Mouse (Mus musculus) heart, adult 2 months (tissue): ENCODE results near the gene Aasdh. TPM values are rescaled to one million over a fixed set of nuclear protein-coding genes. Genes with fewer than 3 reads are reported as not detected.

Experiments
- DNase-seq, 2 experiments: peaks; one replicate each; pipeline ENCODE4 v3.0.0; 2021
- H3K27ac ChIP-seq: fragments of 200-600 bp; 2 replicates; pipeline ENCODE4 v1.8.1; 2022
- H3K27me3 ChIP-seq: fragments of 200-500 bp; 2 replicates; pipeline ENCODE4 v1.6.1; 2012; ENCODE audit warnings: mild to moderate bottlenecking, low read length, inconsistent platforms, mixed read lengths; ENCODE audit not compliant: control insufficient read depth, insufficient read depth
- H3K36me3 ChIP-seq: fragments of 200-500 bp; 2 replicates; pipeline ENCODE4 v1.6.1; 2012; ENCODE audit warnings: low read length, inconsistent platforms; ENCODE audit not compliant: control insufficient read depth, insufficient read depth
- H3K4me1 ChIP-seq: fragments of 200-500 bp; 2 replicates; pipeline ENCODE4 v1.6.1; 2011; ENCODE audit warnings: low read length; ENCODE audit not compliant: control insufficient read depth, insufficient read depth
- H3K4me3 ChIP-seq: fragments of 200-600 bp; 2 replicates; pipeline ENCODE4 v1.8.1; 2022
- H3K79me2 ChIP-seq: fragments of 200-500 bp; replicated peaks from 2 replicates; pipeline ENCODE4 v1.6.1; 2012; ENCODE audit warnings: mild to moderate bottlenecking, inconsistent platforms, low read length, moderate library complexity, mixed read lengths; ENCODE audit not compliant: control insufficient read depth, insufficient read depth
- H3K9ac ChIP-seq: fragments of 200-500 bp; 2 replicates; pipeline ENCODE4 v1.6.1; 2012; ENCODE audit warnings: low read depth, mild to moderate bottlenecking, control low read depth, inconsistent platforms, low read length, mixed read lengths
- CTCF ChIP-seq: fragments of 200-600 bp; IDR thresholded peaks from 2 replicates; pipeline ENCODE4 v1.8.1; 2022; ENCODE audit warnings: antibody characterized with exemption, mild to moderate bottlenecking, moderate library complexity
- EP300 ChIP-seq: fragments of 200-500 bp; IDR thresholded peaks from 2 replicates; pipeline ENCODE4 v1.6.1; 2011; ENCODE audit warnings: low read depth, low read length, control low read depth; ENCODE audit not compliant: insufficient read depth
- POLR2A ChIP-seq: fragments of 200-500 bp; IDR thresholded peaks from 2 replicates; pipeline ENCODE4 v1.6.1; 2011; ENCODE audit warnings: mild to moderate bottlenecking, low read depth, low read length, control low read depth; ENCODE audit not compliant: insufficient read depth
- WGBS: fragments of 180-500 bp; shearing (Covaris S2); methylation state at CpG from one replicate; pipeline ENCODE4 v1.1.7; 2018; 5-methylcytosine and 5-hydroxymethylcytosine counted together
- intact Hi-C: fragments of 180-260 bp; cut with DNase I; formaldehyde crosslinking; loops from one replicate; pipeline ENCODE4 v1.15.1; 2025
- polyA plus RNA-seq: library from polyadenylated mRNA; depleted of rRNA; stranded (reverse); fragments of >200 nt; gene quantifications from 2 replicates; pipeline ENCODE4 v1.2.3, GENCODE M21; 2012; rRNA removed
- total RNA-seq, 2 experiments: library from RNA; stranded (reverse); gene quantifications; 2 replicates each; pipeline ENCODE4 v1.2.3; 2021

Aasdh gene
- total and polyA plus RNA-seq, 3 experiments, result 12.7 to 19.9 (median 16.2) TPM

- H3K9ac ChIP-seq, result no peak overlapping the region
- intact Hi-C loops, result no loop called here
- no peaks in the 10 kb centered on the region for H3K4me1 ChIP-seq
- H3K27ac ChIP-seq, result no peak overlapping the region
- H3K79me2 ChIP-seq, result no peaks in the 10 kb centered on the region
- H3K36me3 ChIP-seq, result no peaks in the 10 kb centered on the region
- no peak overlapping the region for H3K4me3 ChIP-seq
- TF ChIP-seq POLR2A, result no peak
- 84% methylated on average over 2 of the region's 2 CpGs for WGBS
- no peak for DNase-seq
- H3K27me3 ChIP-seq, result no peaks in the 10 kb centered on the region
Measured at GRCm38 (mm10) chr5:76841859-76842258, 63.5 kb downstream of the Aasdh start.

- Histone ChIP-seq H3K27ac (no peak overlapping the region), H3K79me2 (no peaks in the 10 kb centered on the region), H3K4me3 (no peak overlapping the region), H3K4me1 (no peaks in the 10 kb centered on the region), H3K9ac (no peak overlapping the region), H3K36me3 (no peaks in the 10 kb centered on the region), H3K27me3 (no peaks in the 10 kb centered on the region)
- 58% methylated on average over 6 of the region's 6 CpGs for WGBS
- intact Hi-C loops, result no loop called here
- TF ChIP-seq CTCF (no peak), POLR2A (no peak), EP300 (no peak)
- DNase-seq, result no peak
Measured at GRCm38 (mm10) chr5:76839786-76840185, 65.5 kb downstream of the Aasdh start.

- Histone ChIP-seq H3K4me3 (no peak overlapping the region), H3K79me2 (no peaks in the 10 kb centered on the region), H3K27me3 (no peaks in the 10 kb centered on the region), H3K36me3 (no peaks in the 10 kb centered on the region), H3K4me1 (no peaks in the 10 kb centered on the region), H3K9ac (no peak overlapping the region), H3K27ac (no peak overlapping the region)
- DNase-seq, result no peak
- TF ChIP-seq POLR2A (no peak), CTCF (no peak), EP300 (no peak)
- WGBS, result 63% methylated on average over 5 of the region's 5 CpGs
- intact Hi-C loops, result no loop called here
Measured at GRCm38 (mm10) chr5:76837018-76837417, 68.3 kb downstream of the Aasdh start.

GRCm38 (mm10) chr5:76832529-76833210 lies 72.6 kb downstream of the Aasdh start:
- intact Hi-C loops, result no loop called here
- H3K4me3 ChIP-seq, result no peak overlapping the region
- no peaks in the 10 kb centered on the region for H3K27me3 ChIP-seq
- no peaks in the 10 kb centered on the region for H3K36me3 ChIP-seq
- no peaks in the 10 kb centered on the region for H3K4me1 ChIP-seq
- H3K79me2 ChIP-seq, result no peaks in the 10 kb centered on the region
- WGBS, result 83% methylated on average over 17 of the region's 17 CpGs
- TF ChIP-seq EP300 (no peak), POLR2A (no peak), CTCF (no peak)
- H3K9ac ChIP-seq, result no peak overlapping the region
- DNase-seq, result no peak
- no peak overlapping the region for H3K27ac ChIP-seq

- no peak for DNase-seq
- Histone ChIP-seq H3K4me3 (no peak overlapping the region), H3K79me2 (no peaks in the 10 kb centered on the region), H3K27ac (no peak overlapping the region), H3K9ac (no peak overlapping the region), H3K4me1 (no peaks in the 10 kb centered on the region), H3K36me3 (no peaks in the 10 kb centered on the region), H3K27me3 (no peaks in the 10 kb centered on the region)
- TF ChIP-seq CTCF, result no peak
- no peak for TF ChIP-seq POLR2A
- no peak for TF ChIP-seq EP300
- intact Hi-C loops, result no loop called here
- 84% methylated on average over 7 of the region's 7 CpGs for WGBS
Measured at GRCm38 (mm10) chr5:76828527-76829240, 76.6 kb downstream of the Aasdh start.

Other genes with a start within 250 kb of the Aasdh start
- gene C530008M17Rik, start 249.0 kb downstream of the Aasdh start, total RNA-seq, result 1 to 10 TPM; 1.5 to 2.4 TPM
- gene C530008M17Rik, start 249.0 kb downstream of the Aasdh start, polyA plus RNA-seq, result 2.8 and 5.4 TPM in 2 replicates
- gene Paics, start 45.8 kb upstream of the Aasdh start, total RNA-seq, result 100 to 1,000 TPM; 140 to 158 TPM
- gene Paics, start 45.8 kb upstream of the Aasdh start, polyA plus RNA-seq, result 78.3 and 124 TPM in 2 replicates
- 10 to 100 TPM; 13.3 to 17.6 TPM for gene Ppat, start 46.1 kb upstream of the Aasdh start, total RNA-seq
- 5.5 and 9.9 TPM in 2 replicates for gene Ppat, start 46.1 kb upstream of the Aasdh start, polyA plus RNA-seq
- 10 to 100 TPM; 51.5 to 56.2 TPM for gene Srp72, start 69.2 kb upstream of the Aasdh start, total RNA-seq
- gene Srp72, start 69.2 kb upstream of the Aasdh start, polyA plus RNA-seq, result 16.3 and 37.5 TPM in 2 replicates
- not detected for gene Arl9, start 98.5 kb upstream of the Aasdh start, total RNA-seq
- gene Arl9, start 98.5 kb upstream of the Aasdh start, polyA plus RNA-seq, result not detected in 2 replicates
- not detected for gene Thegl, start 110.5 kb upstream of the Aasdh start, total RNA-seq
- gene Thegl, start 110.5 kb upstream of the Aasdh start, polyA plus RNA-seq, result 0.25 TPM in 1 of 2 replicates, not detected in the other
- 100 to 1,000 TPM; 367 to 385 TPM for gene Hopx, start 209.6 kb upstream of the Aasdh start, total RNA-seq
- gene Hopx, start 209.6 kb upstream of the Aasdh start, polyA plus RNA-seq, result 284 and 285 TPM in 2 replicates